Mouse (Mus musculus) forebrain, postnatal 0 days (tissue): ENCODE data around the gene March6. TPM values are rescaled to one million over a fixed set of nuclear protein-coding genes. Genes with fewer than 3 reads are reported as not detected.

ENCODE experiments used
- ATAC-seq: fragments of 200-750 bp; cut with Nextera tagmentation; 2 replicates; pipeline ENCODE4 v1.8.0; 2017; ENCODE audit warnings: mild to moderate bottlenecking, moderate library complexity
- DNase-seq: peaks from one replicate; pipeline ENCODE4 v3.0.0-alpha.2; 2015
- H3K27ac ChIP-seq: fragments of 300-500 bp; sonication (generic); 2 replicates; pipeline ENCODE4 v1.5.1; 2014; ENCODE audit warnings: low read depth, mild to moderate bottlenecking, antibody characterized with exemption, low read length, moderate library complexity, mixed read lengths
- H3K27me3 ChIP-seq: fragments of 300-500 bp; sonication (generic); 2 replicates; pipeline ENCODE4 v1.6.1; 2014; ENCODE audit warnings: mild to moderate bottlenecking, low read length, mixed read lengths; ENCODE audit not compliant: insufficient read depth
- H3K36me3 ChIP-seq: fragments of 300-500 bp; sonication (generic); 2 replicates; pipeline ENCODE4 v1.6.1; 2014; ENCODE audit warnings: mild to moderate bottlenecking, moderate library complexity; ENCODE audit not compliant: insufficient read depth
- H3K4me1 ChIP-seq: fragments of 300-500 bp; sonication (generic); 2 replicates; pipeline ENCODE4 v1.6.1; 2014; ENCODE audit warnings: antibody characterized with exemption; ENCODE audit not compliant: insufficient read depth
- H3K4me2 ChIP-seq: fragments of 300-500 bp; sonication (generic); 2 replicates; pipeline ENCODE4 v1.6.1; 2014; ENCODE audit warnings: low read depth, mild to moderate bottlenecking, moderate library complexity
- H3K4me3 ChIP-seq: fragments of 300-500 bp; sonication (generic); 2 replicates; pipeline ENCODE4 v1.5.1; 2014; ENCODE audit warnings: low read depth, low read length, mixed read lengths
- H3K9ac ChIP-seq: fragments of 300-500 bp; sonication (generic); 2 replicates; pipeline ENCODE4 v1.6.1; 2014; ENCODE audit warnings: mild to moderate bottlenecking
- H3K9me3 ChIP-seq: fragments of 300-500 bp; sonication (generic); 2 replicates; pipeline ENCODE4 v1.6.1; 2016; ENCODE audit warnings: low read length
- CTCF ChIP-seq: sonication (generic); IDR thresholded peaks from 2 replicates; pipeline ENCODE4 v1.5.1; 2016; ENCODE audit warnings: antibody characterized with exemption, control low read depth, low read depth
- WGBS: fragments of 180-500 bp; shearing (Covaris S2); extraction: QIAGEN DNeasy Blood & Tissue Kit; methylation state at CpG from one replicate; pipeline ENCODE4 v1.1.7; 2014; 5-methylcytosine and 5-hydroxymethylcytosine counted together
- polyA plus RNA-seq: library from polyadenylated mRNA; unstranded; fragments of >200 nt; fragmentation: Nextera tagmentation; extraction: Ambion mirVana; gene quantifications from 2 replicates; pipeline ENCODE4 v1.2.1, GENCODE M21; 2015
- total RNA-seq: library from RNA; depleted of rRNA; stranded (reverse); fragments of >200 nt; gene quantifications from 2 replicates; pipeline ENCODE4 v1.2.3, GENCODE M21; 2014

Gene March6
- total and polyA plus RNA-seq, 2 experiments from 2014 or later, result 60.2 to 209 TPM

DNA sequence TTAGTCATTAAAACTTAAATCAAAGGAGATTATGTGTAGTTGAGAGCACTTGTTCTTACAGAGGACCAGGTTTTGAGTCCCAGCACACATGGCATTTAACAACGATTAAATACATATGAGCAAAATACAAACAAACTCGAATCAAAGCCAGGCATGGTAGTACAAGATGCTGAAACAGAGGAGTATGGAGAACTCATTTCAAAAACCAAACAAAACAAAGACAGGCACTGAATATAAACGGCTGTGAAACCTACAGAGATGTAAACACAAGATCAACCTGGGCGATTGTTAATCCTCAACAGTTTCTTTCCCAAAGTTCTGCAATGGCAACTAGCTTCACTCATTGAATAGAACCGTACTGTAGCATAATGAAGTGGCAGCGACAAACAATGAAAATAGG lies 1.8 kb downstream of the March6 start:
- Histone ChIP-seq H3K4me2 (peak overlapping the region; percentile 67), H3K9me3 (no peaks in the 10 kb centered on the region), H3K27me3 (no peaks in the 10 kb centered on the region), H3K4me3 (peak overlapping the region; percentile 98), H3K4me1 (peaks cover 10% of the 10 kb centered on the region), H3K9ac (peak overlapping the region; percentile 90; the same call in 1 of the 2 replicates), H3K36me3 (no peaks in the 10 kb centered on the region), H3K27ac (no peak overlapping the region)
- DNase-seq (no peak), ATAC-seq (no peak)
- WGBS, result 24% methylated on average over 6 of the region's 6 CpGs
- no peak for TF ChIP-seq CTCF

DNA sequence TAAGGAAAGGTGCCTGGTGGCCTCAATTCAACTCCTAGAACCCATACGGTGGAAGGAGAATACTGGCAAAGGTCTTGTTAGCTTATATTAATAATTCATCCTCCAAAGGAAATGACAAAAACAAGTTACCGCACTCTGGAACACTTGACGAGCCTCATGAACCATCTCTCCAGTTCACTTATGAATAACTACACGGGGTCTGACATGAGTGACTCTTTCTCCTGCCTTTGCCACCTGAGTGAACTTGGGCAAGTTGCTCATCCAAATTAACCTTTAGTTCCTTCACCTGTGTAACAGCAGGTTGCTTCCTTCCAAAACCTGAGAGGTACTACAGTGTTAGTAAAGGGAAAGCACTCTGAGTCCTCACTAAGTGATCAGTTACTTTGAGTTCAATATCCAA lies 2.4 kb downstream of the March6 start:
- no peak for TF ChIP-seq CTCF
- no peak for ATAC-seq
- H3K9me3 ChIP-seq, result no peaks in the 10 kb centered on the region
- DNase-seq, result no peak
- WGBS, result 92% methylated on average over 4 of the region's 4 CpGs
- no peak overlapping the region; the same call in 1 of the 2 replicates for H3K4me2 ChIP-seq
- no peaks in the 10 kb centered on the region for H3K36me3 ChIP-seq
- no peaks in the 10 kb centered on the region for H3K27me3 ChIP-seq
- H3K27ac ChIP-seq, result no peak overlapping the region
- H3K4me1 ChIP-seq, result peaks cover 10% of the 10 kb centered on the region
- no peak overlapping the region for H3K9ac ChIP-seq
- no peak overlapping the region for H3K4me3 ChIP-seq

DNA sequence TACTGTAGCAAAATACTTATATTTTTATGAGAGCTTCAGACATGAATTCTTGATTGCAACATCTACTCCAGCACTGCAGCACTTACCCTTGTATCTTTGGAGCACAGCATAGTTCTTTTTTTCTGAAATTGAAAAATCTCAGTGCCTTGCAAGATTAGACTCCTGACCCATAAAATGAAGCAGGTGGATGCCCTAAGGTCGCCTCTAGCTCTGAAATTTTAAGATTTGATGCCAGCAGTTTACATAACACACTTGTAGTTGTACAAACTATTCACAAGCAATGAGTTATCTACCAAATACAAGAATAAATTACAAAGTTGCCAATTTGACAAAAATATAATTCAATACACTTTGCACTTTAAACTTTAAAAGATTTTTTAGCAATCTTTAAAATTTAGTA lies 4.4 kb downstream of the March6 start:
- no peak for DNase-seq
- Histone ChIP-seq H3K4me2 (no peak overlapping the region), H3K9ac (no peak overlapping the region), H3K4me1 (peaks cover 10% of the 10 kb centered on the region), H3K27ac (no peak overlapping the region), H3K4me3 (no peak overlapping the region), H3K9me3 (no peaks in the 10 kb centered on the region), H3K27me3 (no peaks in the 10 kb centered on the region), H3K36me3 (no peaks in the 10 kb centered on the region)
- no peak for TF ChIP-seq CTCF
- WGBS, result 98% methylated on average over 1 of the region's 1 CpGs
- ATAC-seq, result no peak

DNA sequence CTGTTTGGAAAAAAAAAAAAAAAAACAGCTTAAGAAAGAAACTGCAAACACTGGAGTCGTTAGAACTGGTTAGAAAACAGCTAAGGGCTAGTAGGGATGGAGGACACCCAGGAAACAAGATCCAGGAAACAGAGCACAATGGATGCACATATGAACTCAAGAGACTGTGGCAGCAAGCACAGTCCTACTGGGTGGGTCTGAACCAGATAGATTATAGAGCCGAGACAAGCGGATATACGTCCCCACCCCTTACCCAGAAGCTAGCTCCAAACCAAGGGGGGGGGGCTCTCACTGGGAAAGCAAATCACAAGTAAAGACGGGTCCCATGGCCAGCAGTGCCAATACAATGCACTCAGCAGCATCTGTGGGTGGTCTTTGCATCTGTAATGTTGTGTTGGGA lies 11.9 kb downstream of the March6 start:
- no peaks in the 10 kb centered on the region for H3K4me1 ChIP-seq
- H3K27me3 ChIP-seq, result no peaks in the 10 kb centered on the region
- TF ChIP-seq CTCF, result no peak
- H3K4me3 ChIP-seq, result no peak overlapping the region
- DNase-seq, result no peak
- ATAC-seq, result no peak
- 71% methylated on average over 5 of the region's 5 CpGs for WGBS
- H3K36me3 ChIP-seq, result no peaks in the 10 kb centered on the region
- no peaks in the 10 kb centered on the region for H3K9me3 ChIP-seq
- H3K9ac ChIP-seq, result no peak overlapping the region
- no peak overlapping the region for H3K27ac ChIP-seq
- H3K4me2 ChIP-seq, result no peak overlapping the region

DNA sequence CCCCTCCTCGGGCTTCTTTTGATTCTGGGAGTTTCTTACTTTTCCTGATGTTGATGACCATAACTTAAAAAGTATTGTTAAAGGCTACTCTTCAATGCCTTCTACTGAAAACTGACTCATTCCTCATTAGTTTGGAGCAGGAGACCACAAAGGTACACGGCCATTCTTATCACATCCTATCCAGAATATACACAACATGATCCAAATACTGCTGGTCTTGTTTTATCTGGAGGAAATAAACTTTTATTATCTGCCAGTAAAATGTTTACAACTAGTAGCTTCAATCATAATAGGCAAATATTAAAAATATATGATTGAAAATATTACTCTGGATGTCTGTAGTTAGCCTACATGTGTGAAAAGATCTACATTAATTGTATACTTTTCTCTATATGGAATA lies 12.5 kb downstream of the March6 start:
- no peaks in the 10 kb centered on the region for H3K4me1 ChIP-seq
- H3K9me3 ChIP-seq, result no peaks in the 10 kb centered on the region
- no peak for ATAC-seq
- H3K4me3 ChIP-seq, result no peak overlapping the region
- H3K27me3 ChIP-seq, result no peaks in the 10 kb centered on the region
- H3K4me2 ChIP-seq, result no peak overlapping the region
- no peaks in the 10 kb centered on the region for H3K36me3 ChIP-seq
- 93% methylated on average over 2 of the region's 2 CpGs for WGBS
- DNase-seq, result no peak
- no peak for TF ChIP-seq CTCF
- no peak overlapping the region for H3K27ac ChIP-seq
- no peak overlapping the region for H3K9ac ChIP-seq

DNA sequence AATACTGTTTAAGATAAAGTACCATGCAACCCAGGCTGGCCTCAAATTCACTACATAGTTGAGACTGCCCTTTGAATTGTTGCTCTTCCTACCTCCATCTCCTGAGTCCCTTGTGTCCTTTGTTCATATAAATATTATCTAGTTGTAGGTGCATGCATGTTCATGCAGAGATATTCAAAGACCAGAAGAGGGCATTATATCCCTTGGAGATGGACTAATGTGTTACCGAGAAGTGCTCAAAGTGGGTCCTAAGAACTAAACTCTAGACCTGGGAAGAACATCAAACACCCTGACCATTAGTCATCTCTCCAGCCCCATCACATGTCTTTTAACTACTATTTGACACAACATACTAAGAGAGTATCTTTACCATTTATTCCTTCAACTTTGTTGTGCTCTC lies 13.7 kb downstream of the March6 start:
- 100% methylated on average over 1 of the region's 1 CpGs for WGBS
- Histone ChIP-seq H3K36me3 (no peaks in the 10 kb centered on the region), H3K27ac (no peak overlapping the region), H3K9me3 (no peaks in the 10 kb centered on the region), H3K4me3 (no peak overlapping the region), H3K27me3 (no peaks in the 10 kb centered on the region), H3K4me2 (no peak overlapping the region), H3K4me1 (no peaks in the 10 kb centered on the region), H3K9ac (no peak overlapping the region)
- no peak for TF ChIP-seq CTCF
- DNase-seq, result no peak
- no peak for ATAC-seq

DNA sequence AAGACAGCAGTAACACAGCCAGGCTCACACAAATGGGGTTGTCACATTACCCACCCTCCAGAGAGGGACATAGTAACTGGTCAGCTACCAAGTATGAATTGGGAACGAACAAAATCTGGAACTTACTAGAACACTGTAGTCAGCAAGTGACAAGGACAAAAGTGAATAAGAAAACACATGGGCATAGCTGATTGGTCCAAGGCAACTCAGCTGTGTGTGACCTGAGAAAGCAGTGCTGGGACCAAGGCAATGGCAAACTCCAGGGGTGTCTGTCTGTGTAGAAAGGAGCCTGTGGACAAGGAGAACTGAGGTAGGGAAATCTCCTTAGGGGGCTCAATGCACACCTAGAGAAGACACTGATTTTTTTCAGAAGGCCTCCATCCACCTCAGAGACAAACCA lies 19.1 kb downstream of the March6 start:
- Histone ChIP-seq H3K9me3 (no peaks in the 10 kb centered on the region), H3K4me1 (no peaks in the 10 kb centered on the region; the same call in 1 of the 2 replicates), H3K4me2 (no peak overlapping the region), H3K36me3 (no peaks in the 10 kb centered on the region), H3K4me3 (no peak overlapping the region), H3K27ac (no peak overlapping the region), H3K27me3 (no peaks in the 10 kb centered on the region), H3K9ac (no peak overlapping the region)
- DNase-seq (no peak), ATAC-seq (no peak)
- no peak for TF ChIP-seq CTCF
- 94% methylated on average over 1 of the region's 1 CpGs for WGBS

DNA sequence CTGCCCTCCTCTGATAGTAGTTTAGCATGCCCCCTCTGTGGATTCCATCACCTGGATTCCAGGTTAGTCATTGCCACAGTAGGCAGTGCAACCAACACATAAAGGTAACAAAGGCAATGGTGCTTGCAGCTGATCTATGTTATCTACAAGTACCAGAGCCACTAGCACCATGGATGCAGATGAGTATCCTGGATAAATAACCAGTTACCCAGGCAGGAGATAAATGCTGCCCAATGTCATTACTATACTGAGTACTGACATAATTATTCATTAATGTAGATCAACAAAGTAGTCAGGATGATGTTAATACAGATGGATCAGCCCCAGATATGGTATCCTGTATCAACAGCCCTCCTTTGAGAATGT lies 19.5 kb downstream of the March6 start:
- DNase-seq (no peak), ATAC-seq (no peak)
- Histone ChIP-seq H3K27ac (no peak overlapping the region), H3K4me2 (no peak overlapping the region), H3K27me3 (no peaks in the 10 kb centered on the region), H3K4me1 (no peaks in the 10 kb centered on the region; the same call in 1 of the 2 replicates), H3K4me3 (no peak overlapping the region), H3K9ac (no peak overlapping the region), H3K9me3 (no peaks in the 10 kb centered on the region), H3K36me3 (no peaks in the 10 kb centered on the region)
- TF ChIP-seq CTCF, result no peak
